Mouse (Mus musculus) ES-Bruce4 (cell line): ENCODE data around the gene Rsc1a1.

Experiments used
- CTCF ChIP-seq: IDR thresholded peaks from one replicate; pipeline ENCODE4 v1.8.1; 2011; ENCODE audit warnings: low read depth, low read length
- POLR2A ChIP-seq: IDR thresholded peaks from one replicate; pipeline ENCODE4 v1.8.1; 2011; ENCODE audit warnings: low read length; ENCODE audit not compliant: insufficient read depth

GRCm38 (mm10) chr4:141672325-141672724 lies 13.1 kb downstream of the Rsc1a1 start:
- no peak for TF ChIP-seq POLR2A
- no peak for TF ChIP-seq CTCF
